Mouse (Mus musculus) kidney, adult 9 months (tissue): ENCODE measurements at regions not wholly inside any gene's neighbourhood (a gene's known extent, or its start where the extent isn't known, plus 50 kb on each side); places are given as distances from the start of the nearest gene placed in this dataset.
"Not testable (repeated sequence)": the region's sequence is repeated elsewhere in the genome, so short reads cannot be mapped to it uniquely, and the experiment has no call there.

Experiments used
- DNase-seq: peaks from one replicate; pipeline ENCODE4 v3.0.0; 2022

DNA sequence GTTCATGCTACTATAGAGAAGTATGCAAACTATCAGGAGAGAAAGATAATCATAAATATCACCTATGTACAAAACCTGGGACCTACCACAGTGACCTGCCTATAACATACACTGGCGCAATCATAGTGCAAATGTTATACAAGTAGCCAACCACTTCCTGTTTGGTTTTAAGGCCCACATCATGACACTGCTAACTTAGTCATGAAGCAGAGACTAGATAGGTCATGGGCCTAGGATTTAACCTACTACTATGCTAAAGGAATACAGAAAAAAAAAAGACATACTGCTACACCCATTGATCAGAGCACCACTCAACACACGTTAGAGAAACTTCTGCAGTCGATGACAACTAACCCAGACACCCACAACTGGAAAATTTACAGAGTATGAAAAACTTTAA, 498.6 kb upstream of the Acvr2a start:
- no peak for DNase-seq

DNA sequence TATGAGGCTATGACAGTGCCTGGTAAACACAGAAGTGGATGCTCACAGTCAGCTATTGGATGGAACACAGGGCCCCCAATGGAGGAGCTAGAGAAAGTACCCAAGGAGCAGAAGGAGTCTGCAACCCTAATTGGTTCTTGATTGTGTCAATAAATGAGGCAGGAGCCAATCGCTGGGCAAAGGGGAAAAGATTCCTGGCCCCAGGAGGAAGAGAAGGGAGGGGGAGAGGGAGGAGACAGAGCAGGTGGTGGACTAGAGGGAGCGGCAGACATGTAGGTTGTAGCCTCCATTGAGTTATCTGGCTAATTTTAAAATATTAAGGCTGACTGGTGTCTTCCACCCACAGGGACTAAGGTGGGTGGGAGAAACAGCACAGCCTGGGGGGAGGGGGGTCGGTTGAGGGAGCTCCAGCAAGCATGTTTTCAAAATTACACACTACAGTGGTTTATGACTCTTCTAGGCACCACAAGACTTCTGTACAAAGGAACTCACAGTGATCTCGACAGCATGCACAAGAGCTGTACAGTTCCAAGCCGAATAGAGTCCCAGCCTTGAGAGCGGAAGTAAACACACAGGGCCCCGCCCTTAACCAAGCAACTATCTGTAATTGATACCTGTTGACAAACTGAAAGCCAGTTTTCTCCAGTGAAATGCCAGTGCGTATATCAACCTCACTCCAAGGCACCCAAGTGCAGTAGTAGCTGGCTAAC, 497.6 kb upstream of the Acvr2a start:
- no peak for DNase-seq

DNA sequence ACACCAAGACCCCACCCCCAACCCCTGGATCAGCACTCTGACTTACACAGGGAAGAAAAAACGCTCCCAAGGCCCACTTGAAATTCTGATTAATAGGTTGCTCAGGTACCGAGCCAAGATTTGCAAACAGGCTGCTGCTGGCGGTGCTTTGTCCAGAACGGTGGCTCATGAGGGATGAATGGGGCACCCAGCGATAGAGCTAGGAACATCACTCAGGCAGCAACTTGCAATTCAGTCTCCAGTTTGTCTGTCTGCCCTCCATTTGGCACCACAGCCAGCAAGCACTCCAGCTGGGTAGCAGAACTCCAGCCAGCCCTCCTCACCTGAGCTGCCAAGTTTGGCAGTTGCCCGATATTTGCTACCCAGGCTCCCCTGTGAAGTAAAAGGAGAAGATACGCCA, 496.1 kb upstream of the Acvr2a start:
- no peak for DNase-seq

DNA sequence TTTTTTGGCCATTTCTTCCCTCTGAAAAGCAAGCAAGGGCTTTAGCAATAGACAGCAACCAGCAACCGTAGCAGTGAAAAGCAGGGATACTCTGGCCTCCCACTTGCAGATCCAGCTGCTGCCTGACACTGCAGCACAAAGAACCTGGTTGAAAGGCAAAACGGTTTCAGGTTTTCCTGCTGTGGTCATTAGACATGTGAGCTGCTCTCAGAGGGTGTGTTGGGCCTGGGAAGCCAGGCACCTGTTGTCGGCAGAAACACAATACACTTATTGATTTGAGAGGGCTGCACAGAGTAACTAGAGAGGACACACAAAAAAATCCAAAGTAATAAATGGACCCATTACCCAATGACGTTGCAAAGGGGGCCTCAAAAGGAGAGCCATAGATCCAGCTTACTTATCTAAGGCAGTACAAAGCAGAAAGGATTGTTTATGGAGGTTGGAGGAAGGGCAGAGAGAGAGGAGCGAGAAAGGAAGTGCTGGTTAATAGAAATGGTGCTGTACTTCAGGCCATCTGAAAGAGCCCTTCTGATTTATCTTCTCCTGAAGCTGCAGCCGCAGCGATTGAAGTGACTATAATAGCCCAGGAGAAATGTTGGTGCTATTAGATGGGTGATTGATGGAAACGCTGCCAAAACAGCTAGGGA, 495.4 kb upstream of the Acvr2a start:
- no peak for DNase-seq

DNA sequence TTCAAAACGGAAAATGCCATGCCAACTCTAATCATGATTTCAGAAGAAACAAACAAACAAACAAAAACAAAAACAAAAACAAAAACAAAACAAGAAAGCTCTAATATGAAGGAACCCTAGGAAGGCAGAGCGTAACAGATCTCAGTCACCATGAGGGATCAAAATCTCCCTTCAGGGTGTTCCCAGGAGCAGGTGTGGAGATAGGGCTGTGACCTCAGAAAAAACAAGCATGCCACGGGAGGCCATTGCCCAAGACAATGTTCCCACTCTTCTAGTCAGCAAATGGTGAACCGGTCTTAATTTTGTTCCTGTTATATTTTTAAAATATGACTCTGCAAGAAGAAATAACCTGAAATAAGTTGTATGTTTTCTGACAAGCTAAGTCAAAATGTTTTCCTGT, 492.4 kb upstream of the Acvr2a start:
- DNase-seq = no peak

DNA sequence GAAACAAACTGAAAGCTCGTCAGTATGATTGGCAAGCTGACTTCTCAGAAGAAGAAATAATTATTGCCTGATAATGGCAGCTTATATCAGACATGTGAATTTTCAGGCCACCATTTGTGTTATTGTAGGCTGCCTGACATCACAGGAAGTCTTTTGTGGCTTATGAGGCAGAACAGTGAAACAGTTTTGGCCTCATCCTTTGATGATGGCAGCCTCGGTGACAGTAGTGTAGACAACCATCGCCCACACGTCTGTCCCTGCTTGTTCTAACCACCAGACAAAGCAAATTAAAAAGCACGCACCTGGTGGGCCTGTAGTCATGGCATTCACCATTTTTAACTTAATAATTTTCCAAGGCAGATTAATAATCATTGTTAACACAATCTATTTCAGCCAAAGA, 491.6 kb upstream of the Acvr2a start:
- no peak for DNase-seq

DNA sequence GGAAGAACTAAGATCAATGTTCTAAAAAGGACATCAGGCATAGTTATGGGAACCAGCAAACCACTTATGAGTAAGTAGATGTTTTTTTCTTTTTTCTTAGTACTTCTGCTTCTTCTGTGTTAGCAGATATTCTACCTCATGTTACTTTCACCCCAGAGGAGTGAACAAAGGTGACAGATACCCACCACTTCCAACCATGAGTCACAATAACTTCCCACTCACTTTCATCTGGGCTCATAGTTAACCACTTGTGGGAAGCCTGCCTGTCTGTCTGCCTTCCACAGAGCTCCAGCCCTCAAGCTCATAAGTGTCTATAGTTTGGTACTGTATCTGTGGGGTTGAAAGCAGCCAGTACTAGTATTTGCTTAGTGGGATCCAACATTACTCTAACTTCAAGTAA, 485.7 kb upstream of the Acvr2a start:
- DNase-seq = no peak

DNA sequence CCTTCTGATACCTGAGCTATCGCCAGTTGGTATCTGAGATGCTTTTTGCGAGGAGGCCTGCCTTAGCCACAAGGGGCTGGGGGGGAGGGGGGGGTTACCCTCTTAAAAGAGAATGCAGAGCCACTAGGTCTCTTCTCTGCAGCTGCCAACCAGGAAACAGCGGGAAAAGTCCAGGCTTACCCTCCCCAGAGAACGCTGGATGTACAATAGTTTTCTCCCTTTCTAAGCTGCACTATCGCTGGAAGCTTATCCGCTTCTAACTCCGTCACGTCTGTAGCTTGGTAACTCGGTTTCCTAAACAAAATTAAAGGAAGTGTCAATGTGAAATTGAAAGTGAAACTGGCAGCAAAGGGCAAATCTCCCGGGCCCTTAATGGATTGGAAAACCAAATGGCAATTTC, 481.1 kb upstream of the Acvr2a start:
- DNase-seq = peak; percentile 47

DNA sequence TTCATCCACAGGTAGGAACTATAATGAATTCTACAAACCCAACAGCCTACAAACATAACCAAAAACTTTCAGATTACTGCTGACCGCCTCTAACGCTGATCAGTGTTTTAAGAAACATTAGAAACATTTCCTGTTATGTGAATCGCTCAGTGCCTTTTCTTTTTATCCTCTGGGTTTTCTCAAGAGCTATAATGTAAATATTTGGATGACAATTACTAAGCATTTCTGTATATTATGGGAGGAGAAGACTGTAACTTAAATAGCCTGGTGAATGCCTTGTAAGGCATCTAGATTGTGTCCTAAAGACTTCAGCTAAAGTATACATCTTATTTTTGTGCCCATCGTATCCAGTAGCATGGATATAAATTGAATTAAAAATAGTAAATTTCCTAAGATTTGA, 465.9 kb upstream of the Acvr2a start:
- no peak for DNase-seq

DNA sequence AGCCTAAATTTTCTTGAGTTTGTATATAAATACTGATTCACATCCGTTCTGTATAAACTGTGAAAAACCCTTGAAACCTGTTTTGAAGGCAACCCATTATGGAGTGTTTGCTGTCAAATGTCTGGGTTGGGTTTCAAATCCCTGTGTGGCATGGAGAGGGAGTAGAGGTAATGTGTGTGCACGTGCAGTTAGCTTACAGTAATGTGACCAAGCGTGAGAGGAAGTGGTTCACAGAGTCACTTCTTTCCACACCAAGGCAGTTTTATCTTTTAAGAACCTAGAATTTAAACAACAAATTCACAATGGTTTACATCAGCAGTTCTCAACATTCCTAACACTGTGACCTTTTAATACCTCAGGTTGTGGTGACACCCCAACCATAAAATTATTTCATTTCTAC, 464.1 kb upstream of the Acvr2a start:
- DNase-seq = no peak

DNA sequence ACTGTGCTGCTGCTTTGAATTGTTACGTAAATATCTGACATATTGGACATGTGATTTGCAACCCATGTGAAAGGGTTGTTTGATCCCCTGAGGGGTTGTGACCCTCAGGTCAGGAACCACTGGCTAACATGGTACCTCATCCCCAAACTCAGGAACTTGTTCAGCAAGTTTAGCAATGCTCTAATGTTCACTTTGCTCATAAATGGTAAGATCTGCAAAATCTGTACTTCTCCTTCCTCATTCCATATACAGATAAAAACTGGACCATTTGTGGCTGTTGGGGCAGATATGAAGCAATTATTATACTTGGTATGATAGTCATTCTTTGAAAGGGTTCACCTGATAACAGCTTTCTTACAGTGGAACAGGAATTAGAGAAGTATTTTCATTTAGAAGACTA, 463.7 kb upstream of the Acvr2a start:
- DNase-seq = peak; percentile 3

DNA sequence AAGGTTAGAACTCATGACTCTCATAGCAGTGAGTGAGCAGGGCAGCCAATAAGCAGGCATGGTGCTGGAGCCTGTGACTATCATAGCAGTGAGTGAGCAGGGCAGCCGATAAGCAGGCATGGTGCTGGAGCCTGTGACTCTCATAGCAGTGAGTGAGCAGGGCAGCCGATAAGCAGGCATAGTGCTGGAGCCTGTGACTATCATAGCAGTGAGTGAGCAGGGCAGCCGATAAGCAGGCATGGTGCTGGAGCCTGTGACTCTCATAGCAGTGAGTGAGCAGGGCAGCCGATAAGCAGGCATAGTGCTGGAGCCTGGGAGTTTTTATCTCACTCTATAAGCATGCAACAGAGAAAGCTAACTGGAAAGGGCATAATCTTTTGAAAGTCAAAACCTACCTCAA, 442.3 kb upstream of the Acvr2a start:
- not testable (repeated sequence) for DNase-seq

DNA sequence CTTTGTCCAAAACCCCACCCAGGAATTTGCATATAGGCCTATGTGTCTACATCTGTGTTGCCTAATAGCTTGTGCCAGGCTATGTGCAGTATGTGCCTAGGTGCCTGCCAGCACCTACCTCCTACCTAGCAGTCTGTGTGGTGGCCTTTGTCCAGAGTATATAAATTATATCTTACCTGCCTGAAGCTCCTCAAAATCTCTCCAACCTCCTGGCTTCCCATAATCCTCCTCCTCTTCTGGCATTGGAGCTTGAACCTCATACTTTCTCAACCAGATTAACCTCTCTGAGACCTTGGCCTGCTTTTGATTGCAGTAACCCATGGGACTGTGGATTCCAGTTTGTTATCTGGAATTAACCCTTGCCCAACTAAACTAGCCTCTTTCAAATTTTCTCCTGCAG, 440.8 kb upstream of the Acvr2a start:
- DNase-seq = no peak

DNA sequence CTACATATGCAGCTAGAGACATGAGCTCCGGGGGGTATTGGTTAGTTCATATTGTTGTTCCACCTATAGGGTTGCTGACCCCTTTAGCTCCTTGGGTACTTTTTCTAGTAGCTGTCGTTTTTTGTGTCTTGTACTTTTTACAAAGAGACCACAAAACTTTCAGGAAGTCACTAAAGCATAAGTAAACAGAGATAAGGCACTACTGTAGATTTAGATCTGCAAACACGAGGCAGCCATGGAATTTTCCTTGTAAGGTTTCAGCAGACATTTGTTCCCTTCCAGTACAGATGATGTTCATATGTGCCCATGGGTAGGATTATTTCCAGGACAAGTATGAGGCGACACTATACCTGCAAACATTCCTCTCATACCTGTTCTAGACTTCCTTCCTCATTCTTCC, 439.6 kb upstream of the Acvr2a start:
- DNase-seq = no peak

DNA sequence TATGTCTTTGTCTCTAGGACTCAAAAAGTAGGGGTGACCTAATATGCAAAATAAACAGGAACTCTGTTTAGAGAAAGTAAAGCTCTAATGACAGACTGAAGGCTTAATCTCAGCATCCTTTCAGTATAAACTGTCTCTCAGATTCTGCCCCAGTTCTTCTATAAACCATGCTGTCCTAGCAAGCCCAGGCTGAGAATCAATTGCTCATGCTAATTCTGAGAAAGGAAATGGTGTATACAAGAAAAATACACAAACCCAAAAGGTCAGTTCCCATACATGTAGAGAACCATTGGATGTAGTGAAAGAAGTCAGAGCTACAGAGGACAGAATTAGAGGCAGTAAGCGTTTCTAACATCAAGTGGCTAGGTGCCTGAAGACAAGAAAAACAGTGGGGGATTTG, 435.7 kb upstream of the Acvr2a start:
- no peak for DNase-seq

DNA sequence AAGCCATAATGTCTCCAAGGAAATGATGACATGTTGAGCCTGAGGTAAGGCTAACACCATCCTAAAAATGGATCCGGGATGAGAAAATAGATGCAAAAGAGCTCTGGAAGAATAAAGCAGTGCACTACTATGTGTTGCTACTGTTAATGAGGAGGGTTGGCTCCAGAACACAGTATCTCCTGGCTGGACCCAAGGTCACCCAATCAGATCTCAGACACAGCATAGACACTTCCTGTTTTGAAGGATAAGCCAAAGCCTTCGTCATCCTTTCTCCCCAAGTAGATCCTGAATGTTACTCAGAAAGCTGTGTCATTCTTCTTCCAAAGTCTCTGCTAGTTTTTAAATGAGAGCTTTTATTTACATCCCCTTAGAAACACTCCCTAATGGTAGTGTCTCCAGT, 435.2 kb upstream of the Acvr2a start:
- no peak for DNase-seq

DNA sequence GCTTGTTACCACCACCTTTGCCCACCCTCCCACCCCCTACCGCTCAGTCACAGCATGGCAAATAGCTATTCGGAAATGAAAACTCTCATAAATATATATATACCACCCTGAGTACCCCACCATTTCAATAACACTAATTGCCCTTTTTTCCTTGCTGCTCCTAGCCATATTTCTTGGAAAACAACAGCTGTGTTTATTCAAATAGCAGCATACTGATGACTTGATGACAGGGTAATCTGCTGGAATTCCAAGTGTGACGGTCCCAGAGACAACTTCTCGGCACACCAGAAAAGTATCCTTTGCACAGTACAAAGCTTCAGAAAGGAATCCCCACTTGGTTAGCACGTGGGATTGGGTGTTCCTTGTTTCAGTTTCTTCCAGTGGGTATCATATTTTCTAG, 433.8 kb upstream of the Acvr2a start:
- no peak for DNase-seq

DNA sequence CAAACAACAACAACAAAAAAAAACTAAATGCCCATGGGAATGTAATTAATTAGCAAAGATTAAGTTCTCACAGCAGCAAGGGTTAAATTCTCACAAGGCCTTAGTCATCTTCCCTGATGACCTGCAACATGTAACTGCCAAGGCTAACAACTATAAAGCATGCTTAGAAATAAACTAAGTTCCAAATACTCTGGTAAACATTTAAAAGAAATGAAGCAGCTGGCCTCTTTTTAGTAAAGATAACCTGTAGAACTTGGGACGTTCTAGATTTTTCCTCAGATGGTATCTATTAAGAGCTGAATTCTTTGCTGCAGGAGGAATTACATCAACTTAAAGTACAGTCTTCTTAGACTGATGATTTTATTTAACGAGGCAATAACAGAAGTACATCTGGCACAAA, 433.1 kb upstream of the Acvr2a start:
- no peak for DNase-seq

DNA sequence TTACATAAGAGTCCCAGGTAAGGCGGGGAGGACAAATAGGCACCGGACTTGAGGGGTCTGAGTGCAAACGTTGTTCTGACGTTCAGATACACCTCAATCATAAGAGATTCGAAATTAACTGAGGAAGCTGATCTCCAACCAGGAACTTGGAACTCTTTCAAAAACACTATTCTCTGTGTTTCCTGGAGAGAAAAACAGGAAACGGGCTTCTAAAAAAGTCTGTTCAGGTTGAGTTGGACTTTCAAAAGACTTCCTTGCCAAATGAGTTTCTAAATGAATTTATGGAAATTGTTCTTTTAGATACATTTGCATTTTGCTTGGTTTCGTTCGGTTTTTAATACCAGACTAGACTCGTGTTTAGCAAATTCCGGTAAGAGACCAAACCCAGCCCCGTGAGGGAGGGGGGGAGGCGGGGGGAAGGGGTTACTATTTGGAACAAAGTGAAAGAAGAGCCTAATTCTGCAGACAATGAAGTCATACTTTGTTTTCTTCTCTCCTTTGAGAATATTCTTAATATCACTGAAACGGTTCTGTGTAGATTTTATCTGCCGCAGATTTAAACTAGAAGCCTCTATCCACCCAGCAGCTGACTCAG, 432.3 kb upstream of the Acvr2a start:
- DNase-seq = peak; percentile 52

DNA sequence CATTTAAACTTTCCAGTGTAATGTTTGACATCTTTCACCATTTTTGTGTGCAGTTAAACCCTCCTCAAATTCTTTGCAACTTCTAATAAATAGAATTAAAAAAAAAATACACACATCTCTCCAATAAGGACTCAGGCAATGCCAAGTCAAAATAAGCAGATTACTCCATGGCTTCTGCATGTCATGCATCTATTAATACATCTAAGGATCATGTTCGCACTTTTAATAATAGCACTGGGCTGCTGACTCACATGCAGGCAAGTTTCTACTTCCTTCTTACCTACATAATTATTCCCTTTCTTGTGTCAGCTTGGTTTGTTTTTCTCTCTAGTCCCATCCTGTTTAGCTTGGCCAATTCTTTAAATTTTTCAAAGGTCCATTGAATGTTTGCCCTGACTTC, 415.4 kb upstream of the Acvr2a start:
- DNase-seq = no peak

DNA sequence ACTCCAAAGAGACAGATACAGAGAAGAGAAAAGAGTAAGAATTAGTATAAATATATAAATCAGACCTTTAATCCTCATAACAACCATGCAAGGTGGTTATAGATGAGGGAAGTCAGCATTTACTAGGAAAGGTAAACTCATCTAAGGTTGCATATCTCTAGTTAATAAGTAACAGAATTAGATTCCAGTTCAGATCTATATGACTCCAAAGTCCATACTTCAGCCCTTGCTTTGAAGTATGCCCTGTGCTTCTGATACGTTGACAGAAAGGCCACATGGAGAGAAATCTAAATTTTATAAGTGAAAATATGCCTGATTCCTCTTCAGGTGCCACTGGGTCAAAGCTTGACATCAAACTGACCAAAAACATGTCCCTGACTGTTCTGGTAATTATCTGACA, 414.7 kb upstream of the Acvr2a start:
- DNase-seq = no peak

DNA sequence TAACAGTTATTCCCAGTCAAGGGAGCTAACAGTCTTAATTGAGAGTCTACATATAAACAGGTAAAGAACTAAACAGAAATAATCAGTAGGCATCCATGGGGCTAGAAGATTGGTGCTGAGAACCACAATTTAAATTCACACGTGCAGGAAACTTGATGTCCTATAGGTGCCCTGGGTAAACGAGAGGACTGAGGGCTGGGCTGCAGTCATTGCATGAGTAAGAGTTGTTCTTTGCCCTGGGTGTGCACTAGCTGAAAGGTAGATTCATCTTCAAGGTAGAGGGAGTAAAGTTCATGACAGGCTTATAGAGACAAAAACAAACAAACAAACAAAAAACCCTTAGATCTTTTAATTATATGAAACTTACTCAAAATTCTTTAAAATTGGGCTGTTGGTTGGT, 411.1 kb upstream of the Acvr2a start:
- DNase-seq = no peak

DNA sequence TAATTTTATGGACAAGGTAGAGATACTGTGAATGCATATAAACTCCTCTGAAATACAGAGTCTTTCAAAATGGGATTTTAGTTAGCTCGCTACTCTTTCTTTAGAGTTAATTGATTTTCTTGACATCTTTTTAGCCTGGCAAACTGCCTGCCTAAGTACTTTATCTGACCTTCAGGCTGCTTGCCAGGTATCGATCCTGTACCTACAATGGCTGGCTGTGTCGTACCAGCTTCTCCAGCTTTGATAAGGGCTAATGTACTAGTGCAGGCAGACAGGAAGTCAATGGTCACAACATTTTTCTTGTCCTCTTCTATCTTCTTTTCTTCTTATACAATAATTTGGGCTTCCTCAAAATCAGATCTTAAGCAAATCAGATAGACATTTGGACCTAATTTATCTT, 409.4 kb upstream of the Acvr2a start:
- DNase-seq = no peak

DNA sequence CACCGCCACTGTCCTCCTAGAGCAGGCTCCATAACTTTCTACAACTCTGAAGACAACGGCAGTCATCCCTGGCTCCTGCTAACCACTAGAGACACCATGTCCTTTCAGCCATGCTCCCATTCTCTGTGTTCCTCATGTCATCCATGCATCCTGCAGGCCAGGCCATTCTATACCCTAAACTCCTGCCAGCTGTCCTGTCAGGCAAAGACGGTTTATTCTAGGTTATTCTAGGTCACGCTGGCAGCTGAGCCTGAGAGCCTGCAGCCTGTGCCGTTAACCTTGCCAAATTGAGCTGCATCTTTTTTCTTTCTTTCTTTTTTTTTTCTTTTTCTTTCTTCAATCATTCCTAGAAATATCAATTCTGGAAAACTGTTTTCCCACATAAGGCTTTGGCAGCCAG, 406.0 kb upstream of the Acvr2a start:
- DNase-seq = no peak

DNA sequence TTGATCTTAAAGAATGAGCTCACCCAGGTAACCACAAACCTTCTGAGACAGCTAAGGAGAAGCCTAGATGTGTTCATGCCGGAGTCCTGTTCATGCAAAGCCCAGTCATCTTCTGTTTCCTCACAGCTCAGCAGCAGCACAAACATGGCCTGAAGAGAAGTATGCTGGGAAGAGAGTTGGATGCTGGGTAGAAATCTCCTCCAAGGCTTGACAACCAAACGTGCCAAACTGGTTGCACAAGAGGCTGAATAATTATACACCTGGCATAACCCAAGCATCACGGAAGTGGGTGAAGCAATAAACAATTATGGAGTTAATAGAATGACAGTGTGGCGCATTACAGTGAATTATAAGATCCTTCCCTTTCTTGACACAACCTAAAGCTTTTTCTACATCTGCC, 404.0 kb upstream of the Acvr2a start:
- DNase-seq = no peak
